Mouse (Mus musculus) brain, adult 2 months (tissue): ENCODE data around the gene Tmem127.
A peak's percentile ranks its signal among the peaks of the same experiment; 100 is the strongest.
"Not testable (repeated sequence)": the region's sequence is repeated elsewhere in the genome, so short reads cannot be mapped to it uniquely, and the experiment has no call there.

Source experiments
- DNase-seq: peaks from one replicate; pipeline ENCODE4 v3.0.0; 2011; ENCODE audit warnings: low read depth, low spot score

The Tmem127 gene

DNA sequence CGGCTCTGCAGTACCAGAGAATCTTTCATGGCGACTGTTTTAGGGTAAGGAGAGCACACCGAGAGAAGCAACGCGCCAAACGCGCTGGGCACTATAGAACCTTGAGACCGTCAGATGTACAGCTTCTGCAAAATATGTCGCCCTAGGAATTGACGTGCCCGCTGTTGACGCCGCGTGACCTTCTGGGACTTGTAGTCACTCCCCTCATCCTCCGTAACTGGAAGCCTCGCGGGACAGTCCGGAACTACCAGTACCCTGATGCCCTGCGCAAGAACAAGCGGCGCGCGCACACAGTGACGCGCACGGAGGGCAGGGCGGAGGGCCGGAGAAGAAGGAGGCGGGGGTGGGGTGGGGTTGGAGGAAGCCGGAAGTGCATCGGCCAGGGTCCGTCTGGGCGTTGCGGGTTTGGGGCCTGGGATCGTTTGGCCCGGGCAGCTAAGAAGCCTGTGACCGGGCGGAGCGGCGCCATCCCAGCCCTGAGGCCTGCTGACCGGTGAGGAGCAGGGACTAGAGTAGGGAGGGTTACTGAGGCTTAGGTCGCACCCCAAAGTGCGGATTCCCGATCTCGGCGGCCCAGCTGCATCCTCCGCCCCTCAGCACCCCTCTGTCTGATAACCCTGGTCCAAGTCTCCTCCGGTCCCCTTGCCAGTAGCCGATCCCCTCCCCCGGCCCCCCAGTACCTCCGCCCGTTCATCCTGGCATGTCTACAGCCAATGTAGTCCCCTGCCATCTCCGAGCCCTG lies at the start of gene Tmem127, which contains the start of gene Ciao1:
Tmem127 (plus strand) TSS at position 317 of the 742 bp plus-strand sequence.
Ciao1 (minus strand) TSS at position 225 of the 742 bp plus-strand sequence.
- DNase-seq: peak; percentile 100

DNA sequence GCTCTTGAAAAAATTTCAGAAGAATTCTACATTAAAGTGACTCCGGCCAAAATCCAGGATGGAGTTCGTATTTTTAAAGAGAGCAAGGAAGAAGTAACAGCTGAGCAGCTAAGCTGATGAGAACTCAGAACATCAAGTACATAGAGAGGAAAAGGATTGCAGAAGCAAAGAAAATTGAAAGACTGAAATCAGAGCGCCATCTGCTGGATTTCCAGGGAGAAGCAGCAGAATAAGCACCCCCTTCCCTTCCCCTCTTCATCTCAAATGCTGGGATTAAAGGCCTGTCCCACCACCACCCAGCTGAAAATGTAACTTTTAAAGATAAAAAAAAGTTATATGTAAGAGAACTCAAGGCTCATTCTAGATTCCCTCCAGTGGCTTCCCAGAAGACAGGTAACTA lies 42.8 kb upstream of the Tmem127 start:
- peak; percentile 80 for DNase-seq

- DNase-seq: not testable (repeated sequence)
Measured at GRCm38 (mm10) chr2:127205936-127206335, 41.8 kb upstream of the Tmem127 start.

DNA sequence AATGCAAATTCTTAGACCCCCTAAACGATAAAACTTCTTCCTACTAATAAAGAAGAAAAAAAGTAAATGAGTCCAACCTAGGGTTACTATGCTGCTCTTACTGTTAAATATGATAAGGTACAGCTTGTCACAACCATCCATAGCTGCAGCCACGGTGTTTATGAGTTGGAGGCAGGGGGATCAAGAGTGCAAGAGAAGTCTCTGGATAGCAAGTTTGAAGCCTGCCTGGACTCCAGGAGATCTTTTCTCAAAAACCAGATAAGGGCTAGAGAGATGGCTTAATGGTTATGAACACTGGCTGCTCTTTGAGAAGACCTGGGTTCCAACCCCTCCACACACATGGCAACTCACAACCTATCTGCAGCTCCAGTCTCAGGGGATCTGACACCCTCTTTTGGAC lies 40.8 kb upstream of the Tmem127 start:
- DNase-seq: no peak

- DNase-seq: peak; percentile 99
Measured at GRCm38 (mm10) chr2:127207547-127208451, 39.9 kb upstream of the Tmem127 start, which contains the start of the genes 1810024B03Rik and Snrnp200. TSS of gene 1810024B03Rik (minus strand) at chr2:127208280. TSS of gene Snrnp200 (plus strand) at chr2:127208386.

- DNase-seq: no peak
Measured at GRCm38 (mm10) chr2:127208452-127208769, 39.3 kb upstream of the Tmem127 start.

- DNase-seq: no peak
Measured at GRCm38 (mm10) chr2:127210701-127211100, 37.0 kb upstream of the Tmem127 start.

DNA sequence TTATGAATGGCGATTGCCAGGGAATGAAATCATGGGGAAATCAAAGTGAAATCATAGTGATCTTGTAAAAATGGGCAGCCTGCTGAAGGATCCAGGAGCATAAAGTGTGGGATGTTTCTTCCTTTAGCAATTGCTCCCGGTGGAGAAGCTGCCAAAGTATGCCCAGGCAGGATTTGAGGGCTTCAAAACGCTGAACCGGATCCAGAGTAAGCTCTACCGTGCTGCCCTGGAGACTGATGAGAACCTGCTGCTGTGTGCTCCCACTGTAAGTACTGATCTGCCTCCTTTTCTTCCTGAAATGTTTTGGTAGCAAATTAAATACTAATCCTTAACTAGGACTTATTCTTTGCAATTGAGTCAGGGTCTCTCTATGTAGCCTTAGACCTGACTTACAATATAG lies 30.0 kb upstream of the Tmem127 start:
- DNase-seq: no peak

GRCm38 (mm10) chr2:127225261-127225660 lies 22.4 kb upstream of the Tmem127 start:
- no peak for DNase-seq

DNA sequence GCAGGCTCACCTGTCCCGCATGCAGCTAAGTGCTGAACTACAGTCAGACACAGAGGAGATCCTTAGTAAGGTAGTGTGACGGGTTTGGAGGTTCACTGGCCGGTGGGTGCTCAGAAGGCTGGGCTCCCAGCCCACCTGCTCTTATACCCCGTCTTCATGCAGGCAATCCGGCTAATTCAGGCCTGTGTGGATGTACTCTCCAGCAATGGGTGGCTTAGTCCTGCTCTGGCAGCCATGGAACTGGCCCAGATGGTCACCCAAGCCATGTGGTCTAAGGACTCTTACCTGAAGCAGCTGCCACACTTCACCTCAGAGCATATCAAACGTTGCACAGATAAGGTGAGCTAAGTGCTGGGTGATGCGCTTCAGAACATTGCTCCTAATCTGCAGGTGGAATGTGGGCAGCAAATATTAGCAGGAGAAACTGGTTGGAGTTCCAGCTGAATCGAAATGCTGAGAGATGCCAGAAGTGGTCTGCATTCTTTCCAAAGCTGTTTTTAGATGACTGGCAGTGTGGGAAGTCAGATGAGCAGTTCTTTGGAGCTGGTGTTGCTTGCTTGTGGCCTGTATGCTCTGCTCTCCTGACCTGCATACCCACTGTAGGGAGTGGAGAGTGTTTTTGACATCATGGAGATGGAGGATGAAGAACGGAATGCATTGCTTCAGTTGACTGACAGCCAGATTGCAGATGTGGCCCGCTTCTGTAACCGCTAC lies 9.7 kb upstream of the Tmem127 start:
- no peak for DNase-seq

DNA sequence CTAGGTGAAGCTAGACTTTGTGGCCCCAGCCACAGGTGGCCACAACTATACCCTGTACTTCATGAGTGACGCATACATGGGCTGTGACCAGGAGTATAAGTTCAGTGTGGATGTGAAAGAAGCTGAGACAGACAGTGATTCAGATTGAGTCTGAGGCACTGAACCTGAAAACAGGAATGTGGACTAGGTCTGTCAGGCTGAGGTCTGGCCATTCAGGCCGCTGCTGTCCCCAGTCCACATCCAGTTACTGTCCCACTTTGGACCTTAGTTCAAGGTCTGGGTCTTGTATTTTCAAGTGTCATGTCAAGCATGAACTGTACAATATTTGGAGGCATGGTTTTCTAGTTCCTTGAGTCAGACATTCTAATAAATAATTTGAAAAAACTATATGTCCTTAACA lies 7.6 kb upstream of the Tmem127 start:
- no peak for DNase-seq

DNA sequence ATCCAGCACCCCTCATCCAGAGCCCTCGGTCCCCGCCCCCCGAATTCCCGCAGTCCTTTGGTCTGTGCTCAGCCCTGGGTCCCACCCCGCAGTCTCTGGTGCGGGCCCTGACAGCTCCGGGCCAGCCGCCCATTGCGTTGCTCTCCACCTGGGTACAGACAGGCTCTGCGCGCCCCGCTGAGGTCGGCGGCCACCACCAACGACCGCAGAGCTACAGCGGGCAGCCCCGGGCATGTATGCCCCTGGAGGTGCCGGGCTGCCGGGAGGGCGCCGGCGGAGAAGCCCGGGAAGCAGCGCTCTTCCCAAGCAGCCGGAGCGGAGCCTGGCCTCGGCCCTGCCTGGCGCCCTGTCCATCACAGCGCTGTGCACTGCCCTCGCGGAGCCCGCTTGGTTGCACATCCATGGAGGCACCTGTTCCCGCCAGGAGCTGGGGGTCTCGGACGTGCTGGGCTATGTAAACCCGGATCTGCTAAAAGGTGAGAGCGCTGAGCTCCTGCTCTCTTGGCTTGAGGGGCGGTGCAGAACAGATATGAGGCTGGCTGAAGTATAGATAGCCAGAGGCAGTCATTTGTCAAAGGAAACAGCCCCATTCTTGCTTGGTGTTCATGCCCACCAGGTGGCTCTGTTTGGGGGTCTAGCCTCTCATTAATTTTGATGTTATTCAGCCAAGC lies 761 bp downstream of the Tmem127 start:
- peak; percentile 34 for DNase-seq

DNA sequence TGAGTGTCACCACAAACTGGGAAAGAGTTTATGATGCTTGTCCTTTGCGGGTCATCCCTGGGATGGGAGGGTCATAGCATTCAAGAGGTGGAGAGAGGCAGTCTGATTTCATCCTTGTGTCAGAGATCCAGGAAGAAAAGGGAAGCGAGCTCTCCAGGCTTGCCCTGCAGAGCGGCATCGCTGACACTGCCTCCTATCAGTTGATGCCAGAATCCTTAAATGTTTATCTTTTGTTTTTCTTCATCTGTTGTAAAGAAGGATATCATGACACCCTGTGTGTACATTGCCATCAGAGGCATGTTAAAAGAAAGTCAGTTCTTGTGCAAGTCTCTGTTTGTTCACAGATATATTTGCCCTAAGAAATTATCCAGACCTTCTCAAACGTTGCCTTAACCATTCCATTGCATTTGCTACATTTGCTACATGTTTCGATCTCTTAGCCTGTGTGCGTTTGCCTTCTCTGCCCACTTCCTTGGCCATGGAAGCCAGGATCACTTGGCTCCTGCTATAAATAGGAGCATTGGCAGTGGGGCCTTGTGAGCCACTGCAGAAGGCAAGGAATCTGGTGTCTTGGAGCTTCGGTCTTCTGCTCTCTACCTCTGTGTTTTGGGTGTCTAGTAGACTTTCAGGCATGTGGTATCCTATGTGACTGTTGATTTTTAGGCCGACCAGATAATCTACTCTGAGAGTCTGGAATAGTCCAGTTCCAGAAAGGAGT lies 2.7 kb downstream of the Tmem127 start:
- no peak for DNase-seq

DNA sequence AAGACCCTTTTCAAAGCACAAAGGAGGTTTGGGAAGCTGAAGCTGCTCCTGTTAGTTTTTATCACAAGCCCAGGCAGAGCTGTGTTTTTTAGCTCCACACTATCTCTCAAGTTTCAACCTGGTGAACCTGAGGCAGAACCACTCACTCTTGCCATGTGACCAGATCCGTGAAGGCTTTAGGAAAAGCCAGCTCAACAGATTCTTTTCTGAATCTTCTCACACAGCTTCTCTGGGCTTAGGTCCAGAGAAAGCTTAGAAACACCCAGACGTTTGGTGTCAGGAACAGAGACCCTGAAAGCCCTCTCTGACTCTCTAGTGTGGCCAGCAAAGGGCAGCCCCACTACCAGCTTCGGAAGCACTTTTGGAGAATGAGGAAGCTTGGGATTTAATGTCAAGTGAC lies 3.7 kb downstream of the Tmem127 start:
- DNase-seq: no peak

- no peak for DNase-seq
Measured at GRCm38 (mm10) chr2:127251880-127252527, 4.3 kb downstream of the Tmem127 start.

- DNase-seq: no peak
Measured at GRCm38 (mm10) chr2:127252787-127253186, 5.1 kb downstream of the Tmem127 start.

DNA sequence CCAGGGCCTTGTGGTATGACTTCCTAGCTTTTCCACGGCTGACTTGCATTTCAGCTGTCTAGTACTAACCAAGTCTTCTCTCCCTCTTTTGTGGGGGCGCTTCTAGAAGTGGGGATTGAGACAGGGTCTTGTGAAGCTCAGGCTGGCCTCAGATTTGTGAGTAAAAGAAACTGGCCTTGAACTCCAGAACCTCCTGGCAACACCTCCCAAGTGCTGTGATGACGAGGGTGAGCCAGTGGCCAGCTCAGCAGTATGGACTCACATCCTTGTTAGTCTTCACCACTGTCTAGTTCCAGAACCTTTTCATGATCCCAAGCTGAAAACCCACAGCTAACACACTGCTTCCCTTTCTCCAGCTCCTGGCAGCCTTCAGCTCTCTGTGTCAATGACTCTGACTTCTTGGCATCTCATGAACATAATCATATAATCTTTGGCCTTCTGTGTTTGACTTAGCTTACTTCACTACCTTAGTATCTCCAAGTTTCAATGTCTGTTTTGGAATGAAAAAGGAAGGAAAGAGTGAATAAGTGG lies 7.0 kb downstream of the Tmem127 start:
- DNase-seq: no peak

- DNase-seq: no peak
Measured at GRCm38 (mm10) chr2:127255294-127255693, 7.6 kb downstream of the Tmem127 start.

DNA sequence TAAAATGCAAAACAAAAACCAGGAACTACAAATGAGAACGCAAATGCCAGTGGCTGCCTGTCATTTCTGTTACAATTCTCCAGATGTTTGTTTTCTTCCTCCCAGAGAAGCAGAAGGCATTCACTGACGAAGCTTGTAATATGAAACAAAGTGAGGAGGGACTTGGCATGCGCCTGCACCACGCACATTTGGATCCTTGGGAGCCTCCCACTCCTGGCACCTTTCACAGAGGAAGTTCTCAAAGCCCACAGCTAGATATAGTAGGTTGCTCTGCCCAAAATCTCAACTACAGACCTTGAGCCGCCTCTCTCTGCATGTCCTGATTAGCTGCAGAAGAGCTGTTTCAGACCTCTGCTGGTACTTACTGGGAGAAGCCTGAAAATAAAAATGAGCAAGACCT lies 11.6 kb downstream of the Tmem127 start:
- peak; percentile 37 for DNase-seq

GRCm38 (mm10) chr2:127262480-127262879 lies 14.8 kb downstream of the Tmem127 start:
- no peak for DNase-seq
